Mouse (Mus musculus): Measurements from ENCODE around the gene Fam208b.

DNA sequence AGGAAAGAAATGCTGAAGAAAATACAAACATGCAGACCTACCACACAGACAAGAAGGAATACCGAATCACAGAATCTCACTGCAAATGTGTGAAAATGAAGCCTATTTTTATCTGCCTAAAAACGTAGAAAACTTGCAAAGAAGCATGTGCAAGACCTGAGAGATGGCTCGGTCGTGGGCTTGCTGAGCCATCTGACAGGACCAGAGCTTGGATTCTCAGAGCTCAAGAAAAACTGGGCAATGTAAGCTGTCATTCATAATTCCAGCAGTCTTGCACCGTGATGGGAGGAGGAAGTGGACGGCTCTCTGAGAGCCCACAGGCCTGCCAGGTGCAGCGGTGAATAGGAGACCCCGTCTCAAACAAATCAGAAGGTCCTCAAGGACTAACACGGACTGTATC, 21.6 kb upstream of the Fam208b start:
- TF ChIP-seq CTCF (IDR thresholded peaks at IDR 0.05; ENCODE audit: low read depth), result no peak
- TF ChIP-seq EP300 (IDR thresholded peaks at IDR 0.05; ENCODE audit: low read depth), result no peak
